Mouse (Mus musculus) forebrain, embryonic 10.5 days (tissue): ENCODE measurements at regions not wholly inside any gene's neighbourhood (a gene's known extent, or its start where the extent isn't known, plus 50 kb on each side); places are given as distances from the start of the nearest gene placed in this dataset.

Experiments
- DNase-seq: peaks from one replicate; pipeline ENCODE4 v3.0.0-alpha.2; 2017; ENCODE audit warnings: low spot score; ENCODE audit errors: extremely low spot score
- H3K27ac ChIP-seq: fragments of 300-500 bp; sonication (generic); 2 replicates; pipeline ENCODE4 v1.5.1; 2016; ENCODE audit warnings: mild to moderate bottlenecking
- H3K27me3 ChIP-seq: fragments of 300-500 bp; sonication (generic); 2 replicates; pipeline ENCODE4 v1.6.1; 2016; ENCODE audit warnings: mild to moderate bottlenecking; ENCODE audit not compliant: poor library complexity, severe bottlenecking
- H3K36me3 ChIP-seq: fragments of 300-500 bp; sonication (generic); replicated peaks from 2 replicates; pipeline ENCODE4 v1.6.1; 2016; ENCODE audit warnings: mild to moderate bottlenecking, moderate library complexity
- H3K4me1 ChIP-seq: fragments of 300-500 bp; sonication (generic); 2 replicates; pipeline ENCODE4 v1.6.1; 2016
- H3K4me3 ChIP-seq: fragments of 300-500 bp; sonication (generic); 2 replicates; pipeline ENCODE4 v1.5.1; 2016; ENCODE audit warnings: mild to moderate bottlenecking, moderate library complexity
- H3K9me3 ChIP-seq: fragments of 300-500 bp; sonication (generic); 2 replicates; pipeline ENCODE4 v1.6.1; 2016; ENCODE audit warnings: mild to moderate bottlenecking, moderate library complexity
- WGBS: fragments of 180-500 bp; shearing (Covaris S2); methylation state at CpG from one replicate; pipeline ENCODE4 v1.1.7; 2016; 5-methylcytosine and 5-hydroxymethylcytosine counted together

- Histone ChIP-seq H3K27me3 (no peaks in the 10 kb centered on the region), H3K36me3 (no peaks in the 10 kb centered on the region), H3K9me3 (no peaks in the 10 kb centered on the region), H3K27ac (no peak overlapping the region), H3K4me3 (no peak overlapping the region), H3K4me1 (no peaks in the 10 kb centered on the region)
- DNase-seq, result no peak
- WGBS, result 74% methylated on average over 5 of the region's 5 CpGs
Observed at GRCm38 (mm10) chr14:102731746-102732145, 250.7 kb downstream of the Kctd12 start.

- no peaks in the 10 kb centered on the region for H3K36me3 ChIP-seq
- DNase-seq, result no peak
- no peaks in the 10 kb centered on the region for H3K9me3 ChIP-seq
- WGBS, result 81% methylated on average over 2 of the region's 2 CpGs
- H3K27me3 ChIP-seq, result no peaks in the 10 kb centered on the region
- H3K27ac ChIP-seq, result no peak overlapping the region
- no peaks in the 10 kb centered on the region for H3K4me1 ChIP-seq
- H3K4me3 ChIP-seq, result no peak overlapping the region
Observed at GRCm38 (mm10) chr14:102722633-102723032, 259.8 kb downstream of the Kctd12 start.

GRCm38 (mm10) chr14:102718558-102718957 is 263.9 kb downstream of the Kctd12 start:
- no peak overlapping the region for H3K4me3 ChIP-seq
- DNase-seq, result no peak
- H3K9me3 ChIP-seq, result no peaks in the 10 kb centered on the region
- no peaks in the 10 kb centered on the region for H3K4me1 ChIP-seq
- no peak overlapping the region for H3K27ac ChIP-seq
- H3K36me3 ChIP-seq, result no peaks in the 10 kb centered on the region
- 88% methylated on average over 2 of the region's 2 CpGs for WGBS
- no peaks in the 10 kb centered on the region for H3K27me3 ChIP-seq

GRCm38 (mm10) chr14:102712600-102712999 is 269.8 kb downstream of the Kctd12 start:
- WGBS, result 91% methylated on average over 1 of the region's 1 CpGs
- H3K36me3 ChIP-seq, result no peaks in the 10 kb centered on the region
- H3K4me1 ChIP-seq, result no peaks in the 10 kb centered on the region
- no peak overlapping the region for H3K27ac ChIP-seq
- DNase-seq, result no peak
- no peaks in the 10 kb centered on the region for H3K27me3 ChIP-seq
- no peak overlapping the region for H3K4me3 ChIP-seq
- H3K9me3 ChIP-seq, result no peaks in the 10 kb centered on the region

DNA sequence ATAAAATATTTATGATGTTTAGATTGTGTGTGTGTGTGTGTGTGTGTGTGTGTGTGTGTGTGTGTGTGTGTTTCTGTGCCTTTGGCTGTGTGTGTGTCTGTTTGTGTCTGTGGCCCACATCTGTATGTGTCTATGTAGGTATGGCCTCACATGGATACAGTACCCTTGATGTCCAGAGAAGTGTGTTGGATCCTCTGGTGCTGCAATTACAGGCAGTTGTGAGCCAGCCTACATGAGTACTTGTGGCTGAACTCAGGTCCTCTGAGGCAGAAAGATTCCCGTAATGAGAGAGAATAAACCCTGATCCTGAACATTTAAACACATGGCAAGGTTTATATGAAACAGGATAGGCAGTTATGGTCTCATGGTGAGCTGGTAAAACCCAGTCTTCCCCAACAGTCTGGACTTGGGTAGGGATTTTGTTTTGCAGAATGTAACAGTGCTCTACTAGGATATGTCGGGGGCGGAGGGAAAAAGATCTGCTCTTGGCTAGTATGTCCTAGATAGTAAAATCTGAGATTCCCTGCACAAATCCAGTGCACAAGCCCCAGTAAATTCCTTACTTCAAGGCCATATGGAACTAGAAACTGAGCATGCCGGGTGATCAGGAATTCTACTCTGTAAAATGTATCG is 275.6 kb downstream of the Kctd12 start:
- WGBS, result 90% methylated on average over 5 of the region's 5 CpGs
- H3K4me1 ChIP-seq, result no peaks in the 10 kb centered on the region
- H3K27ac ChIP-seq, result no peak overlapping the region
- no peaks in the 10 kb centered on the region for H3K27me3 ChIP-seq
- H3K36me3 ChIP-seq, result no peaks in the 10 kb centered on the region
- DNase-seq, result no peak
- H3K9me3 ChIP-seq, result no peaks in the 10 kb centered on the region
- H3K4me3 ChIP-seq, result no peak overlapping the region

GRCm38 (mm10) chr14:102701108-102701507 is 281.3 kb downstream of the Kctd12 start:
- H3K27me3 ChIP-seq, result no peaks in the 10 kb centered on the region
- no peaks in the 10 kb centered on the region for H3K4me1 ChIP-seq
- no peak overlapping the region for H3K4me3 ChIP-seq
- no peaks in the 10 kb centered on the region for H3K36me3 ChIP-seq
- H3K27ac ChIP-seq, result no peak overlapping the region
- 84% methylated on average over 2 of the region's 2 CpGs for WGBS
- no peaks in the 10 kb centered on the region for H3K9me3 ChIP-seq
- no peak for DNase-seq

- Histone ChIP-seq H3K9me3 (no peaks in the 10 kb centered on the region), H3K4me3 (no peak overlapping the region), H3K27ac (no peak overlapping the region), H3K27me3 (no peaks in the 10 kb centered on the region), H3K36me3 (no peaks in the 10 kb centered on the region), H3K4me1 (no peaks in the 10 kb centered on the region)
- no peak for DNase-seq
- 89% methylated on average over 6 of the region's 6 CpGs for WGBS
Observed at GRCm38 (mm10) chr14:102700457-102700856, 282.0 kb downstream of the Kctd12 start.

DNA sequence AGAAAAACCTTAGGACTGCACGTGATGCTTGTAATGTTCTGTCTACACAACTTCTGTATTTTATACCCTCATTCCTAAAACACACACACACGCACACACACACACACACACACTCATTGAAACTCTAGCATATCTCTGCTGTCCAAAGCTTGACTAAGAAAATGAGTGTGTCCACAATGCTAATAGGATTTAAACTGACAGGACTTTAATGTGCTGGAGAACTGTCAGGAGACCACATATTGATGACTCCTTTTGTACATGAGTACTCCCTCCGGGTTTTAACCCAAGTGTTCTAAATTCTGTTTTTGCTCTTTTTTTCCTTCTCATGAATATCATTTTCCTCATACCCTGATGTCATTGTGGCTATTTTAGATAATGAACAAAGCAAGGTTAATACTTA is 283.4 kb downstream of the Kctd12 start:
- no peak for DNase-seq
- H3K27me3 ChIP-seq, result no peaks in the 10 kb centered on the region
- H3K27ac ChIP-seq, result no peak overlapping the region
- 88% methylated on average over 3 of the region's 3 CpGs for WGBS
- H3K4me3 ChIP-seq, result no peak overlapping the region
- H3K9me3 ChIP-seq, result no peaks in the 10 kb centered on the region
- H3K36me3 ChIP-seq, result no peaks in the 10 kb centered on the region
- H3K4me1 ChIP-seq, result no peaks in the 10 kb centered on the region

- Histone ChIP-seq H3K4me1 (no peaks in the 10 kb centered on the region), H3K9me3 (no peaks in the 10 kb centered on the region), H3K36me3 (no peaks in the 10 kb centered on the region), H3K4me3 (no peak overlapping the region), H3K27ac (no peak overlapping the region), H3K27me3 (no peaks in the 10 kb centered on the region)
- 81% methylated on average over 1 of the region's 1 CpGs for WGBS
- no peak for DNase-seq
Observed at GRCm38 (mm10) chr14:102686791-102687190, 295.6 kb downstream of the Kctd12 start.

DNA sequence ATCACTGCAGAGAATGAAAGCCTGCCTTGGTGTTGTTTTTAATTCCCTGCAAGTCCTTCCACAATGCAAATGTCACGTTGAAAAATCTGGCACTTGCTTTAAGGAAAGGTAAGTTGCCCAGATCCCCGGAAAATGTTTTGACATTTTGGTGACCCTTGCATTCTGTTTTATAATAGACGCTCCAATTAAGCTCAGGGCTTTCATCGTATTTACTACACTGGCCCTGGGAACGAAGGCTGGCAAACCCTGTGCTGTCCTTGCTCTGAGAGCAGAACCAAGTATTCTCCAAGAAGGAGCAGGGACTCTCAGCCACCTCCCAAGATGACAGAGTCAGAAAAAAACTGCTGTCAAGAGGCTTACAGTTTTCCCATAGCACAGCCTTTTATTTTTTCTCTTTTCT is 305.9 kb downstream of the Kctd12 start:
- peaks cover 18% of the 10 kb centered on the region for H3K4me1 ChIP-seq
- no peak overlapping the region for H3K27ac ChIP-seq
- H3K27me3 ChIP-seq, result no peaks in the 10 kb centered on the region
- no peaks in the 10 kb centered on the region for H3K9me3 ChIP-seq
- WGBS, result 32% methylated on average over 5 of the region's 5 CpGs
- H3K36me3 ChIP-seq, result no peaks in the 10 kb centered on the region
- no peak overlapping the region for H3K4me3 ChIP-seq
- DNase-seq, result no peak

DNA sequence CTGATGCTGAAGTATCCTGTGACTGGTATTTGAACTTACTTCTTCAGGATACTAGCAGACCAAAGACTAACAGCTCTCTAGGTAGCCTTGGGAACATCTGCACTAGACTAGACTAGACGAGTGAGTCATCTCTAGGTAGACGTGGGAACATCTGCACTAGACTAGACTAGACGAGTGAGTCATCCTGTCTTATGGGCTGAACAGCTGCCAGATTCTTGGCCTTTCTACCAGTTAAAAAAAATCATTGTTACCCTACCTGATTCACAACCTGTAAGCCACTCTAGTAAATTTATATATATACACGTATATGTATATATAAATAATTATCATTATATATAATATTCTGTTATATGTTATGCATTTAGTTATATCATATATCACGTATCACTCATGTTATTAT is 307.8 kb downstream of the Kctd12 start:
- no peaks in the 10 kb centered on the region for H3K27me3 ChIP-seq
- no peak overlapping the region for H3K27ac ChIP-seq
- peaks cover 18% of the 10 kb centered on the region for H3K4me1 ChIP-seq
- no peak overlapping the region for H3K4me3 ChIP-seq
- H3K36me3 ChIP-seq, result no peaks in the 10 kb centered on the region
- no peak for DNase-seq
- no peaks in the 10 kb centered on the region for H3K9me3 ChIP-seq
- WGBS, result 93% methylated on average over 5 of the region's 5 CpGs

DNA sequence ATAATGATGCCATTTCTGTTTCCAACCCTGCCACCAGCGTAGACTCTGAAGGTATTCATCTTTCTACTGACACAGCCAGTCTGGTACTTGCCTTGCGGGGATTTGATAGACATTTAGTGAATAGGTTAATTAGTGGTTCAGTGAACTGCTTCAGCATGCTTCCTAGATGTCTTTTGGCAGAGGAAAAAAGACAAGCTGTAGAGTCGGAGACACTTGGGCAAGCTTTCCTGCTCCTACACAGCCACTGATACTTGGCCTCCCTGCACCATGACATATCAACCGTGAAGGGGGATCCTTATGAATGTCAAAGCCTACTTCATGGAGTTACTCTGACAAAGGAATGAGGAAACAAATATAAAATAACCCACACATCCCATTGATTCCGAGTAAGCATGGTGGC is 308.7 kb downstream of the Kctd12 start:
- no peaks in the 10 kb centered on the region for H3K36me3 ChIP-seq
- H3K9me3 ChIP-seq, result no peaks in the 10 kb centered on the region
- H3K27ac ChIP-seq, result no peak overlapping the region
- DNase-seq, result no peak
- no peak overlapping the region for H3K4me3 ChIP-seq
- WGBS, result 74% methylated on average over 5 of the region's 5 CpGs
- H3K4me1 ChIP-seq, result peaks cover 18% of the 10 kb centered on the region
- H3K27me3 ChIP-seq, result no peaks in the 10 kb centered on the region

- 83% methylated on average over 2 of the region's 2 CpGs for WGBS
- no peaks in the 10 kb centered on the region for H3K9me3 ChIP-seq
Observed at GRCm38 (mm10) chr14:102663240-102663639, 319.2 kb downstream of the Kctd12 start.

GRCm38 (mm10) chr14:102660351-102660750 is 322.1 kb downstream of the Kctd12 start:
- Histone ChIP-seq H3K27ac (no peak overlapping the region), H3K9me3 (no peaks in the 10 kb centered on the region), H3K4me3 (no peak overlapping the region), H3K36me3 (no peaks in the 10 kb centered on the region), H3K27me3 (no peaks in the 10 kb centered on the region), H3K4me1 (no peaks in the 10 kb centered on the region)
- WGBS, result 89% methylated on average over 11 of the region's 11 CpGs
- DNase-seq, result no peak

More at GRCm38 (mm10) chr14:102663240-102663639, 319.2 kb downstream of the Kctd12 start:
- Histone ChIP-seq H3K27me3 (no peaks in the 10 kb centered on the region), H3K27ac (no peak overlapping the region), H3K4me1 (no peaks in the 10 kb centered on the region), H3K36me3 (no peaks in the 10 kb centered on the region), H3K4me3 (no peak overlapping the region)
- DNase-seq, result no peak
